In genomic region chr17:37973591-37973990, GRCm38 (mm10) we compare ENCODE assay signal across 16 mouse cellular contexts.
"Had no signal": no experiment of that assay in that cellular context is flagged by ENCODE, and none has a peak within 500 bp of the region (broad histone marks: within the 10 kb centered on the region; RNA-seq: fewer than 3 reads in every experiment).

No protein-coding gene starts in this region.

- DNase-seq: heart, postnatal 10 days; heart, postnatal 14 days; heart, postnatal 36 days; heart, postnatal 4 days; kidney, adult 11 months; kidney, adult 18-20 months; kidney, adult 2 months; kidney, adult 8-10 months; kidney, adult 9 months; kidney, postnatal 10 days; kidney, postnatal 14 days; kidney, postnatal 25 days; kidney, postnatal 36 days; kidney, postnatal 4 days; layer of hippocampus, adult 9-11 months; layer of hippocampus, postnatal 36 days had no signal
